30 mouse cellular contexts compared by ENCODE assay signal in the genomic region with DNA sequence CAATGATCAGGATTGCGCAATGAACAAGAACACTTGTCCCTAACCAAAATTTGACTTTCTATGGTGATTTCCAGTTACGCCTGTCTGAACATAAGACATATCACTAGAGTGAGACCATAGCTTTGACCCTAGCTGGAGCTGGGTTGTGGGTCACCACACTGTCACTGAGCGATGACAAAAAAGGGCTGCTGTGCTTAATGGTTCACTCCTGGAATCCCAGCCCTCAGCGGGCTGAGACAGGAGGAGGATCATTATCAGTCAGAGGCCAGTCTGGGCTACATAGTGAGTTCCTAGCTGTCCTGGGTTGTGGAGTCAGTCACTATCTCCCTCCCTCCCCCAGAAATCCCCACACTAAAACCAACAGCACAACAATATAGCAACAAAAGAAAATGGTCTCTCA. TPM values are rescaled to one million over a fixed set of nuclear protein-coding genes. Genes with fewer than 3 reads are reported as not detected.
"Had no signal": no experiment of that assay in that cellular context is flagged by ENCODE, and none has a peak within 500 bp of the region (broad histone marks: within the 10 kb centered on the region; RNA-seq: fewer than 3 reads in every experiment).

No protein-coding gene starts in this region.

- H3K4me2 ChIP-seq: heart, embryonic 12.5 days; hindbrain, embryonic 12.5 days; hindbrain, embryonic 14.5 days; intestine, embryonic 15.5 days; limb, embryonic 12.5 days; liver, embryonic 11.5 days; liver, embryonic 13.5 days had no signal

- H3K9ac ChIP-seq: heart, embryonic 12.5 days; hindbrain, embryonic 12.5 days; hindbrain, embryonic 14.5 days; intestine, embryonic 15.5 days; limb, embryonic 12.5 days; liver, embryonic 13.5 days had no signal

- H3K4me1 ChIP-seq: heart, embryonic 10.5 days; heart, embryonic 12.5 days; hindbrain, embryonic 12.5 days; intestine, embryonic 15.5 days; limb, embryonic 10.5 days; limb, embryonic 12.5 days had no signal

- H3K36me3 ChIP-seq: heart, embryonic 10.5 days; heart, embryonic 12.5 days; hindbrain, embryonic 10.5 days; hindbrain, embryonic 12.5 days; intestine, embryonic 15.5 days; limb, embryonic 10.5 days; limb, embryonic 12.5 days; liver, embryonic 13.5 days had no signal

- H3K4me3 ChIP-seq: gastrocnemius, adult 2 months; heart, embryonic 10.5 days; heart, embryonic 12.5 days; hindbrain, embryonic 10.5 days; hindbrain, embryonic 12.5 days; intestine, embryonic 15.5 days; layer of hippocampus, adult 2 months; left cerebral cortex, adult 2 months; limb, embryonic 10.5 days; limb, embryonic 12.5 days; liver, embryonic 13.5 days had no signal

- ATAC-seq: hindbrain, embryonic 16.5 days; inflammation-experienced regulatory T-cells, adult 6 months; intestine, embryonic 15.5 days; intestine, postnatal 0 days had no signal

- DNase-seq: gastrocnemius, adult 2 months; gastrocnemius, postnatal 10 days; gastrocnemius, postnatal 25 days; heart, adult 18-20 months; heart, postnatal 10 days; heart, postnatal 4 days; kidney, adult 2 months; kidney, postnatal 14 days; kidney, postnatal 4 days; liver; liver, embryonic 13.5 days had no signal

- H3K27ac ChIP-seq: gastrocnemius, adult 2 months; heart, embryonic 10.5 days; hindbrain, embryonic 10.5 days; hindbrain, embryonic 12.5 days; hindbrain, embryonic 14.5 days; intestine, embryonic 15.5 days; kidney, postnatal 0 days; layer of hippocampus, adult 2 months; left cerebral cortex, adult 2 months; limb, embryonic 10.5 days; limb, embryonic 12.5 days; liver, embryonic 13.5 days had no signal

- H3K9me3 ChIP-seq: heart, embryonic 10.5 days; heart, embryonic 12.5 days; hindbrain, embryonic 10.5 days; hindbrain, embryonic 12.5 days; intestine, embryonic 15.5 days; limb, embryonic 10.5 days; limb, embryonic 12.5 days; liver, embryonic 13.5 days had no signal

- H3K27me3 ChIP-seq: heart, embryonic 12.5 days; hindbrain, embryonic 12.5 days; intestine, embryonic 15.5 days; limb, embryonic 12.5 days; liver, embryonic 13.5 days had no signal

RNA-seq across cellular contexts. Expression of a gene that starts 18.8 kb away (rescaled TPM):
- polyA plus RNA-seq: frontal cortex, adult 2 months; heart, embryonic 10.5 days; heart, embryonic 12.5 days; heart, embryonic 14.5 days; heart, embryonic 16.5 days; hindbrain, embryonic 10.5 days; hindbrain, embryonic 12.5 days; hindbrain, embryonic 14.5 days; inflammation-experienced regulatory T-cells, adult 6 months; intestine, embryonic 15.5 days; intestine, postnatal 0 days; kidney, adult 2 months; kidney, postnatal 0 days; limb, embryonic 10.5 days; limb, embryonic 12.5 days; limb, embryonic 14.5 days; liver, embryonic 11.5 days; liver, embryonic 13.5 days had no signal
